Mouse (Mus musculus): Measurements from ENCODE around the gene Srcap. TPM values are rescaled to one million over a fixed set of nuclear protein-coding genes. Genes with fewer than 3 reads are reported as not detected.
"Not testable (repeated sequence)": the region's sequence is repeated elsewhere in the genome, so short reads cannot be mapped to it uniquely, and the experiment has no call there.

The Srcap gene
- polyA plus RNA-seq, 1 experiment from 2014 or later, result 57.9 TPM

DNA sequence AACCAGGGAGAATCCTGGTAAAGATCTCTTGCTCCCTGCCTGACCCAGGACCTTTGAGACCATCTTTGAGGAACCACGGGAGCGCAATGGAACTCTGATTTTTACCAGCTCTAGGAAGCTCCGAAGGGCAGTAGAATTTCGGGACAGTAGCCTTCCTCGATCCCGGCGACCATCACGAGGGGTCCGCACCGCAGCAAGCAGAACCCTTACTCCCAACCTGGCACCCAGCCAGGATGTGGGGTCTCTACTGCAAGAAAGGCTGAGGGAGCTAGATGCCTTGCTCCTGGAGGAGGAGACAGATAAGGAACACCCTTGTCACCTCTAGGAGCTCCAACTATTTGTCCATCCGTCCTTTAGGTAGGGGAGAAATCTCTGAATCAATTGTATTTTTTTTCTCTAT, 35.4 kb upstream of the Srcap start:
- no peak for ATAC-seq (replicated peaks; ENCODE audit: low FRiP score)
- peaks cover 48% of the 10 kb centered on the region for H3K36me3 ChIP-seq
- H3K4me2 ChIP-seq, result no peak overlapping the region
- H3K9ac ChIP-seq, result no peak overlapping the region
- H3K4me1 ChIP-seq, result peaks cover 39% of the 10 kb centered on the region
- H3K4me3 ChIP-seq (replicated peaks), result no peak overlapping the region
- no peaks in the 10 kb centered on the region for H3K9me3 ChIP-seq (replicated peaks)
- no peaks in the 10 kb centered on the region for H3K27me3 ChIP-seq
- WGBS, result 97% methylated on average over 11 of the region's 11 CpGs
- H3K27ac ChIP-seq, result no peak overlapping the region

DNA sequence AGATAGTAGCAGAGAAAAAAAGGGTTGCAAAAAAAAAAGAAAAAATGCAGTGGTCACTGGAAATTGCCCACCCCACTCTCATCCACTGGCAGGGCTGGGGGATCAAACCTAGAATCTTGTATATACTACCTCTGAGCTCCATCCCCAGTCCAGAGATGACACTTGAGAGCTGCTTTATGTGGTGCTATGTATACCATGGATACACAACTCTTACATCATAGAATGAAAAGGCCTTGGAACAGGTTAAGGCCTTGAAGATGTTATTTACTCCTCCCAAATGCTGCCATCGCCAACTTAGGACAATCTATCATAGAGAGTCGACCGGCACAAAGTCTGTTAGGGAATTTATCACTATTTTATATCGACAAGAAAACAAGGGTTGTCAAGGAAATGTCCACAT, 34.9 kb upstream of the Srcap start:
- Histone ChIP-seq H3K4me2 (peak overlapping the region; percentile 75), H3K27me3 (no peaks in the 10 kb centered on the region), H3K4me1 (peaks cover 39% of the 10 kb centered on the region), H3K9me3 (replicated peaks) (no peaks in the 10 kb centered on the region), H3K9ac (peak overlapping the region; percentile 95), H3K4me3 (replicated peaks) (peak overlapping the region; percentile 63), H3K27ac (peak overlapping the region; percentile 99), H3K36me3 (peaks cover 53% of the 10 kb centered on the region)
- ATAC-seq (replicated peaks; ENCODE audit: low FRiP score), result no peak
- WGBS, result 73% methylated on average over 4 of the region's 4 CpGs

DNA sequence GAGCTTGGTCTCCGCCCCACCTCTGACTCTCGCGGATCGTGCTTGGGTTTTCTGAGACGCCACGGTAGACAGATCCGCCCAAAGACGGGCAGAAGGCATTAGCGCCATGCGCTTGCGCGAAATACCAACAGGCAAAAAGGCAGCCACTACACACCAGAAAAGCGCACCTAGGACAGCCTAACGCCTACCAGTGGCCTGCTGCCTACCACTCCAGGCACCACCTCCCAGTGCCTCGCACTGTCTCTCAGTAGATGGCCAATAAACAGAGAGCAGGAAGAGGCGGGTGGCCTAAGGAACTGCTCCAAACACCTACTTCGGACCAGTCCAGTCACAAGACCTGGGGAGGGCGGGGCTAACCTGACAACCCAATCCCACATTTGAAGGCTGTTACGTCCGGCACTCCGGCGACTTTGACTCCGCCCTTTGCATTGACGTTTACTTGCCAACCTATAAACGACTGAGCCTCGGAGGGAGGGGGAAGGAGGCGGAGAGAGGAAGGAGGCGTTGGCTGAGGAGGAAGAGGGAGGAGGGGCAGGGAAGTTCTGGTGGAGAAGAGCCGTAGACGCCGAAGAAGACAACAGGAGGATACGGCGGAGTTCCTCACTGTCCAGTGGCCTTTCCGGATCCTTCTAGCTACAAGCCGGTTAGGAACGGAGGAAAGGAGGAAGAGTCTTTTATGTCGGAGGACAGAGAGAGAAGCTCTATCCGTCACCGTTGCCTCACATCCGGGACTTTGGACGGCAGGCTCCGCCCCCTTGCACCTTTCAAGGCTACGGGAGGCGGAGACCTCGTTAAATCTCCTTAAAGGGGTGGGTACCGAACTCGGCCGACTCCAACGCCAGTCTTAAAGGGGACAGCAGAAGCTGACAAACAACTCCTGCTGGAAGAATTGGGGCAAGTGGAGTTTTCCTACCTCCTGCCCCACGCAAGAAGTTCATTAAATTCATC, 33.8 kb upstream of the Srcap start:
- Histone ChIP-seq H3K9ac (peak overlapping the region; percentile 95), H3K4me2 (peak overlapping the region; percentile 75), H3K27me3 (no peaks in the 10 kb centered on the region), H3K4me3 (replicated peaks) (peak overlapping the region; percentile 63), H3K4me1 (peaks cover 32% of the 10 kb centered on the region), H3K36me3 (peaks cover 64% of the 10 kb centered on the region), H3K9me3 (replicated peaks) (no peaks in the 10 kb centered on the region), H3K27ac (peak overlapping the region; percentile 99)
- ATAC-seq (replicated peaks; ENCODE audit: low FRiP score), result peak; percentile 95
- under 1% methylated on average over 50 of the region's 50 CpGs for whole genome bisulfite sequencing

DNA sequence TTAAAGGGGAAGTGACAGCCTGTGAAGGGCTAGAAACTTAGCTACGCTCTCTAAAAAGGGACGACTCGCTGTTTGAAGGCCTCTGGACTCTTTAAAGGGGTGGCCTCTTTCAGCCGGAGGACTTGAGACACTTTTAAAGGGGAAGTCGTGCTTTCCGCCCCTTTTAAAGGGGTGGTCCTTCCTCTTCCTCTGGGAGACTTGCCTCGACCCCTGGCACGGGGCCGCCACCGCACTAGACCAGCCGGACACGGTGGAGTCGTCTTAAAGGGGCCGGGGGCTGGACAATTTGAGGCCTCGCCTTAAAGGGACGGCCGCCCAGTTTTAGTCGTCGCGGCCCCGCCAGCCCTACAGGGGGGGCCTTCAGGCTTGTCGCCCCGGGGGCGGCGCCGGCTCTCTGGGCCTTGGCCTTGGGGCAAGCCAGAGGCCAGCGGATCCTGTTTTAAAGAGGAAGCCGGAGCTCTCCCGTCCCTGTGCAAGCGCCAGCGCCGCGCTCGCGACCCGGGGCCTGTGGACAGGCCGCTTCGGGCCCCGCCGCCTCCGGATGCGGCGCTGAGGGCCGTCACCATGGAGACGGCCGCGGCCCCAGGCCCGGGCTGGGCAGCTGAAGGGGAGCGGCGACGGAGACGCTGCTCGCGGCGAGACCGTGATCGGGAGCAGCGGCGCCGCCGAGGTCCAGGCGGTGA, 33.0 kb upstream of the Srcap start, which contains the start of gene Fbrs:
Gene Fbrs, plus strand, starts transcription at position 565 of the 683 bp plus-strand sequence.
- Histone ChIP-seq H3K4me2 (peak within 1 kb of the TSS; percentile 75), H3K36me3 (peaks cover 64% of the 10 kb centered on the region)
- WGBS, result under 1% methylated on average over 62 of the region's 62 CpGs

DNA sequence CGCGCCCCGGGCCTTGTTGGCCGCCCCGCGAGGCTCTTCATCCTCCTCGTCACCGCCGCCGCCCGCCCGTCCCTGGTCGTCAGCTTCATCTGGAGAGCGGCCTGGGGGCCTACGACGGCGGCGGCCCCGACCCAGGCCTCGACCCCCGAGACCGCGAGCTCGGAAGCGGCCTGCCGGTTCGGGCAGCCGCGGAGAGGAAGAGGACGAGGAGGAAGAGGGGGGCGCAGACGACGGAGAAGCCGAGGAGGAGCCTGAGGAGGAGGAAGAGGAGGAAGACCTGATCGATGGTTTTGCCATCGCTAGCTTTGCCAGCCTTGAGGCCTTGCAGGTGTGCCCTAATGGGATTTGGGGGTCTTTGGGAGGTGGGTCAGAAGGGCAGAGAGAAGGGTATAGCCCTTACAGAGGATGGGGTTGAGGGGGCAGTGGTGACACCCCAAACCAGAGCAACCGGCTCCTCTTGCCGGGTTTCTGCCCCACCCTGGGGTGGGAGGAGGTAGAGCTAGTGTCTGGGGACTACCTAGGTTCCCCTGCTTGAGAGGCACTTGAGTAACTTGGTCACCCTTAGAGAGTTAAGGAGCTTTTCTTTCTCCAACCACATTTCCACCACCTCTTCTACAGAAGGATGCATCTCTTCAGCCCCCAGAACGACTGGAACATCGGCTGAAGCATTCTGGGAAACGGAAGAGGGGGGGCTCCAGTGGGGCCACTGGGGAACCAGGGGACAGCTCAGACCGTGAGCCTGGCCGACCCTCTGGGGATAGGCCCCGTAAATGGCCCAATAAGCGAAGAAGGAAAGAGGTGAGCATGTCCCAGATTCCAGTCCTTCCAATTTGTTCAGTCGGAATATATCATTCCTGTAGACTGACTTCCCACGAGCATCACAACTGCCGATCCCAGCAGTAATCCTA, 32.2 kb upstream of the Srcap start:
- H3K9me3 ChIP-seq (replicated peaks), result no peaks in the 10 kb centered on the region
- peaks cover 64% of the 10 kb centered on the region for H3K36me3 ChIP-seq
- no peaks in the 10 kb centered on the region for H3K27me3 ChIP-seq
- H3K27ac ChIP-seq, result peak overlapping the region; percentile 99
- 2% methylated on average over 47 of the region's 48 CpGs for WGBS
- peaks cover 29% of the 10 kb centered on the region for H3K4me1 ChIP-seq
- no peak for ATAC-seq (replicated peaks; ENCODE audit: low FRiP score)
- H3K4me3 ChIP-seq (replicated peaks), result peak overlapping the region; percentile 63
- H3K4me2 ChIP-seq, result peak overlapping the region; percentile 75
- H3K9ac ChIP-seq, result peak overlapping the region; percentile 95

More for the DNA sequence above, 33.0 kb upstream of the Srcap start, which contains the start of gene Fbrs:
- peak within 1 kb of the TSS; percentile 99 for H3K27ac ChIP-seq
- peaks cover 29% of the 10 kb centered on the region for H3K4me1 ChIP-seq
- H3K4me3 ChIP-seq (replicated peaks), result peak within 1 kb of the TSS; percentile 63
- ATAC-seq (replicated peaks; ENCODE audit: low FRiP score), result peak; percentile 85
- no peaks in the 10 kb centered on the region for H3K9me3 ChIP-seq (replicated peaks)
- no peaks in the 10 kb centered on the region for H3K27me3 ChIP-seq
- H3K9ac ChIP-seq, result peak within 1 kb of the TSS; percentile 95

DNA sequence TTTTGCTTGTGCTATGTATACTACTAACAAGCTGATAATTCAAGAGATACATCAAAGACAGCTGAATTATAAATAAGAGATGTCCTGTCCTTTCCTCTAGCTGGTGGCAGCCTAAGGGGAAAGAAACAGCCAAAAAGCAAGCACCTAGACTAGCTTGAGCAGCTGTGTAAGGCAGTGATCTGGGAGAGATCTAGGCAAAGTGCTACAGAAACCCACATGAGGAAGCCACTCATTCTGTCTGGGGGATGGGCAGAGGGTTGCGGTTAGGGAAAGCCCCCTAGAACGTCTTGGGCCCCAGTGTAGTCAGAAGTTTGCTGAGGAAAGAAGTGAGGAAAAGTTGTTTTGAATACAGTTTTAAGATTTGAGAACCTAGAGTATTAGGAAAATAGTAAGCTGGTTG, 31.5 kb upstream of the Srcap start:
- Histone ChIP-seq H3K9me3 (replicated peaks) (no peaks in the 10 kb centered on the region), H3K4me3 (replicated peaks) (peak overlapping the region; percentile 63), H3K9ac (peak overlapping the region; percentile 95), H3K27me3 (no peaks in the 10 kb centered on the region), H3K4me1 (peaks cover 29% of the 10 kb centered on the region), H3K36me3 (peaks cover 64% of the 10 kb centered on the region), H3K4me2 (peak overlapping the region; percentile 75), H3K27ac (peak overlapping the region; percentile 99; the same call in 1 of the 2 replicates)
- no peak for ATAC-seq (replicated peaks; ENCODE audit: low FRiP score)
- WGBS, result 56% methylated on average over 2 of the region's 2 CpGs

DNA sequence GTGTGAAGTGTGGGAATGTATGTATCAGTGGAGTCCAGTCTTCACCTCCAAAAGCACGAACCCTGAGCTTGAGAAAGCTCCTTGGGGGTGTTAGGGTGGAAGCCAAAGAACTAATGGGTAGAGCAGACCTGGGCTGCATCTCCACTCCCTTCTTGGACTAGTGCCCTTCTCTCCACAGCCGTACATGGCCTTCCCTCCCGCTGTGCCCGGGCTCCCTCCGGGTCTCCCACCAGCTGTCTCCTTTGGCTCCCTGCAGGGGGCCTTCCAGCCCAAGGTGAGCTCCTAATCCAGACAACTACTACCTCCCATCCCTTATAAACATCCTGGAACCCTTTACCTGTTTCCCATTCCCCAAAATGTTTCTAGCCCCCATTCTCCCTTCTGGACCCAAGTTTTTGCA, 26.4 kb upstream of the Srcap start:
- no peak for ATAC-seq (replicated peaks; ENCODE audit: low FRiP score)
- H3K9ac ChIP-seq, result no peak overlapping the region
- no peak overlapping the region for H3K27ac ChIP-seq
- no peak overlapping the region for H3K4me2 ChIP-seq
- no peaks in the 10 kb centered on the region for H3K9me3 ChIP-seq (replicated peaks)
- no peak overlapping the region for H3K4me3 ChIP-seq (replicated peaks)
- no peaks in the 10 kb centered on the region for H3K27me3 ChIP-seq
- WGBS, result 95% methylated on average over 5 of the region's 5 CpGs
- H3K4me1 ChIP-seq, result peaks cover 13% of the 10 kb centered on the region
- H3K36me3 ChIP-seq, result peaks cover 94% of the 10 kb centered on the region

DNA sequence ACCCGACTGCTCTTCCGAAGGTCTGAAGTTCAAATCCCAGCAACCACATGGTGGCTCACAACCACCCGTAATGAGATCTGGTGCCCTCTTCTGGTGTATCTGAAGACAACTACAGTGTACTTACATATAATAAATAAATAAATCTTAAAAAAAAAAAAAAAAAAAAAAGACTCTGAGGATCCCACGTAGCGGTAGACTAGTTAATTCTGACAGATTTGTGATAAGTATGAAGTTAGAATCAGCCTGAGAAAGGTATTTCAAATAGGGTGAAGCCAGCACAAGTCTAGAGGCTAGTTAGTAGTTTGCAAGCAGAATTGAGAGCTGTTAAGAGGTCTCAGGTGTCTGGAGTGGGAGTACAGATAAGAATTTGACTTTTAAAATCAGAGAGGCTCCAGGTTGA, 23.4 kb upstream of the Srcap start:
- peaks cover 94% of the 10 kb centered on the region for H3K36me3 ChIP-seq
- not testable (repeated sequence) for H3K27ac ChIP-seq; H3K27me3 ChIP-seq; H3K4me3 ChIP-seq (replicated peaks); H3K9ac ChIP-seq; H3K9me3 ChIP-seq (replicated peaks); H3K4me1 ChIP-seq; H3K4me2 ChIP-seq; ATAC-seq (replicated peaks; ENCODE audit: low FRiP score)
- 83% methylated on average over 5 of the region's 5 CpGs for WGBS

DNA sequence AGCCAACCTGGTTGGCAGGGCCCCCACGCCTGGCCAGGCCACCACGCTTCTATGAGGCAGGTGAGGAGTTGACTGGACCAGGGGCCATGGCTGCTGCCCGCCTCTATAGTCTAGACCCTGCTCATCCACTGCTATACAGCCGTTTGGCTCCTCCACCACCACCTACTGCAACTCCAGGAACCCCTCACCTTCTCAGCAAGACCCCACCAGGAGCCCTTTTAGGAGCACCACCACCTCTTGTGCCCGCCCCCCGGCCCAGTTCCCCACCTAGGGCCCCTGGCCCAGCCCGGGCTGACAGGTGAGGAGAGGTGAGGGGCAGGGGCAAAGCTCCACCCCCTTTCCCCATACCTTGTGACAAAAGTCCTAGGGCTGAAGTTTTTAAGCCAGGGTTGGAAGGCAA, 21.8 kb upstream of the Srcap start:
- H3K9ac ChIP-seq, result no peak overlapping the region
- H3K9me3 ChIP-seq (replicated peaks), result no peaks in the 10 kb centered on the region
- 0 out of 2 replicates have a peak, but pooled peaks have one; percentile 40 for ATAC-seq (replicated peaks; ENCODE audit: low FRiP score)
- H3K27me3 ChIP-seq, result no peaks in the 10 kb centered on the region
- H3K4me1 ChIP-seq, result no peaks in the 10 kb centered on the region
- H3K4me3 ChIP-seq (replicated peaks), result no peak overlapping the region
- H3K27ac ChIP-seq, result no peak overlapping the region
- H3K4me2 ChIP-seq, result no peak overlapping the region
- H3K36me3 ChIP-seq, result peaks cover 77% of the 10 kb centered on the region
- WGBS, result 94% methylated on average over 7 of the region's 7 CpGs

DNA sequence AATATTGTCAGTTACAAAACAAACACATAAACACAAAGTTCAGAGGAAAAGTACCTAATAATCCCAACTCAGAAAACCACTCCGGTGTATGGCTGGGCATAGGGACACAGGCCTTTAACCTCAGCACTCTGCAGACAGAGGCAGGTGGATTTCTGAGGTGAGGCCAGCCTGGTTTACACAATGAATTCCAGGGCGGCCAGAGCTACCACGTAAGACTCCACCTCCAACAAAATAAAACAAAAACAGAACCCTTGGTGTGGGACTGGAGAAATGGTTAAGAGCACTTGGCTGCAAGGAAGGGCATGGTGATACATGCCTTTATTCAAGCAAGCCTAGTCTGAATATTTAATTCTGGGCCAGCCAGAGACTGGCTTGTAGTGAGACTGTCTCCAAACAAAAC, 19.9 kb upstream of the Srcap start:
- no peak for ATAC-seq (replicated peaks; ENCODE audit: low FRiP score)
- WGBS, result 90% methylated on average over 3 of the region's 3 CpGs
- H3K4me3 ChIP-seq (replicated peaks), result no peak overlapping the region
- no peaks in the 10 kb centered on the region for H3K27me3 ChIP-seq
- no peak overlapping the region for H3K4me2 ChIP-seq
- H3K36me3 ChIP-seq, result peaks cover 59% of the 10 kb centered on the region
- no peak overlapping the region for H3K27ac ChIP-seq
- no peaks in the 10 kb centered on the region for H3K4me1 ChIP-seq
- no peak overlapping the region for H3K9ac ChIP-seq
- no peaks in the 10 kb centered on the region for H3K9me3 ChIP-seq (replicated peaks)

DNA sequence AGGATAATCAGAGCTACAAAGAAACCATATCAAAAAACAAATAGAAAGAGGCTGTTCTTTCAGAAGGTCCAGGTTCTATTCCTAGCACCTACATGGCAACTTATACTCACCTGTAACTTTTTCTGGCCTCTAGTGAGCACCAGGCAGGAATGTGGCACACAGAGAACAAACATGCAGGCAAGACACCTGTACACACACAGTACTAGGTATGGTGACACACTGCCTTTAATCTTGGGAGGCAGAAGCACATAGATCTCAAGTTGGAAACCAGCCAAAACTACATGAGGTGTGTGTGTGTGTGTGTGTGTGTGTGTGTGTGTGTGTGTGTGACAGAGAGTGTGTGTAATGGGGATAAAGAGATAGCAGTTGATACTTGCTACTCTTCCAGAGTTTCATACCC, 17.1 kb upstream of the Srcap start:
- no peak overlapping the region for H3K4me2 ChIP-seq
- no peaks in the 10 kb centered on the region for H3K27me3 ChIP-seq
- H3K27ac ChIP-seq, result no peak overlapping the region
- no peak overlapping the region for H3K9ac ChIP-seq
- no peak for ATAC-seq (replicated peaks; ENCODE audit: low FRiP score)
- no peak overlapping the region for H3K4me3 ChIP-seq (replicated peaks)
- peaks cover 33% of the 10 kb centered on the region for H3K36me3 ChIP-seq
- H3K9me3 ChIP-seq (replicated peaks), result no peaks in the 10 kb centered on the region
- no peaks in the 10 kb centered on the region for H3K4me1 ChIP-seq

Measured in kidney, embryonic 15.5 days (tissue).